Mouse (Mus musculus): ENCODE results near the gene Klhl1.
"Not testable (repeated sequence)": the region's sequence is repeated elsewhere in the genome, so short reads cannot be mapped to it uniquely, and the experiment has no call there.

Gene Klhl1

GRCm38 (mm10) chr14:96518954-96519682, at the start of gene Klhl1:
Gene Klhl1 (minus strand): TSS chr14:96519102.
- DNase-seq (ENCODE audit: low spot score): no peak

GRCm38 (mm10) chr14:96553668-96554067, 34.8 kb upstream of the Klhl1 start:
- DNase-seq (ENCODE audit: low spot score): no peak

- no peak for DNase-seq (ENCODE audit: low spot score)
Observed at GRCm38 (mm10) chr14:96518151-96518953, 550 bp downstream of the Klhl1 start.

- no peak for DNase-seq (ENCODE audit: low spot score)
Observed at GRCm38 (mm10) chr14:96517727-96518126, 1.2 kb downstream of the Klhl1 start.

DNA sequence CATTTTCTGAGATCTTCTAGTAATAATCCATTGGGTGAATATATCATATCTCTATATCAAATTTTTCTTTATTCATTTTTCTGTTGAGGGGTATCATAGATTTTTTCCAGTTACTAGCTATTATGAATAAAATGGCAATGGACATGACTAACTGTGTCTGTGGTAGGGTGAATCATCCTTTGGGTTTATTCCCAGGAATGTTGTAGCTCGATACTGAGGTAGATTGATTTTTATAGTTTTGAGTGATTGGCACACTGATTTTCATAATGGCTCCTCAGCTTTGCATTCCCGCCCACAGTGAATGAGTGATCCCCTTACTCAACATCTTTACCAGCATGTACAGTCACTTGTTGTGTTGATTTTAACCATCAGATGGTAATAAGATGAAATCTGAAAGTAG, 19.0 kb downstream of the Klhl1 start:
- no peak for DNase-seq (ENCODE audit: low spot score)

DNA sequence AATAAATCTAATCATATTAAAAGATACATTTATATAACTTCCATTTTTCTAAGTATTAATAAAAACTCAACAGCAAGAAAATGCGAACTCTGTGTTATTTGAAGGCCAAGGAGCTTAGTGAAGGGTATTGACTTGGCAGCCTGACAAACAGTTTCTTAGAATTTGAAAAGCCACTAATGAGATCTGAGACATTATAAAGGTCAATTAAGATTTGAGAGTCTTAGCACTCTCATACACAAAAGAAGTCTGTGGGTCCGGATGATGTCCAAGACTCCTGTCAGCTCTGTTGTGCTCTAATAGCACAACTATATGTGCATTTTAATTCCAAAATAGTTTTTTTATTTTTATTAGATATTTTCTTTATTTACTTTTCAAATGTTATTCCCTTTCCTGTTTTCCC, 47.1 kb downstream of the Klhl1 start:
- no peak for DNase-seq (ENCODE audit: low spot score)

- no peak for DNase-seq (ENCODE audit: low spot score)
Observed at GRCm38 (mm10) chr14:96471336-96471735, 47.6 kb downstream of the Klhl1 start.

DNA sequence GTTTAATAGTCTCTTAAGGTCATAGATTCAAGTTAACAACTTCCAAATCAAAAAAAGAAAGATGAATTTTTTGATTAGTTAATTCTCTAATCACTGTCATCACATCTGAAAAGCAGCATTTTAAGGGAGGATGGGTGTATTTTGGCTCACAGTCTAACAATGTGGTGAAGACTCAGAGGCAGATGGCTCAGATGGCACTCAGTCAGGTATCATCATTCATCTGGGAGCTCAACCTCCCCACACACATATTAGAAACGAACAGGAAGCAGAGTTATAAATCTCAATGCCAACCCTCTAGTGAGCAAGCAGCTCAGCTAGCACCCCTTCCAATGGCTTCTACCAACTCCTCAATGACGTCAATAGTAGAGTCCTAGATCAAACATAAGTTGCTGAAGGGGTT, 57.1 kb downstream of the Klhl1 start:
- DNase-seq (ENCODE audit: low spot score): no peak

DNA sequence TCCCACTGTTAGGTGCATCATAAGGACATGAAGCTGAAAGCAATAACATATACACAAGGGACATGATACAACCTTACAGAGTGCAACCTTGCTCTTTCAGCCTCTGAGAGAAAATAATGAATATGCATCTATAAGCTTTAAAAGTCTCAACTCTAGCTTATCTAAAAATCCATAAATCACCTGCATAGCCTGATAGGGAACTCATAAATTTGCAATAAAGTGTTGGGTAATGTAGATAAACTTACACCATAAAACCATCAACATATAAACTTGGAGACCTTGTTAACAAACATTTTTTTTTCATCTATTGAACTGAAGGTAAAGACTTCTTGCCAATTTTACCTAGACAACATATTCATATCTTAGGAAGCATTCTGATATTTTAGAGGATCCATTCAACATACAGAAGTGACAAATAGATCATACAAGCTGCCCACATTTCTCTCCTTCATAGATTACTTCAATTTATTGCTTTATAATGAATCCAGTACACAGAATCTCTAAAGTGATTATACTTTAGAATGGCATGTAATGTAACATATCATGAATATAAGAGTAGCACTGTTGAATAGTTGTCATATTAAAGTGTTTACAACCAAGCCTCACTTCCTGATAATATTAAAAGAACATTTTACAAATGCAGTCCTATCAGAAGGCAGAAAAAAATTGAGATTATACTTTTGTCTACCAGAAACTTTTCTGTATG, 126.7 kb downstream of the Klhl1 start:
- no peak for DNase-seq (ENCODE audit: low spot score)

DNA sequence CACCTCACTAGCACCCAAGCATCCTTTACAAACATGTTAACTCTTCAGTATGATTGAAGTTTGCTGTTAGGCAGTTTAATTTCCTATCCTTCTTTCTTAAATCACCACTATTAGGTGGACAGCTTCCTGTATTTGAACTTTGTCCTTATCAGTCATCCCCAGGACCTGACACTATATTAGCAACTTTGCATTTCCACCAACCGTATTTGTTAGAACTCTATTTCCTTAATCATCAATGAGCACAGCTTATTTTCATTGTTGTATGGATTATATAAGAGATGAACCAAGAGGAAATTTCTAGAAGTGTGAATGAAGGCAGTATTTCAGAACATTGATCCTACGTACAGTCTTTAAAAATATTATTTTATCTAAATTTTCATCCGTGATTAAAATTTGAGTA, 156.2 kb downstream of the Klhl1 start:
- no peak for DNase-seq (ENCODE audit: low spot score)

GRCm38 (mm10) chr14:96348220-96348619, 170.7 kb downstream of the Klhl1 start:
- DNase-seq (ENCODE audit: low spot score): no peak

DNA sequence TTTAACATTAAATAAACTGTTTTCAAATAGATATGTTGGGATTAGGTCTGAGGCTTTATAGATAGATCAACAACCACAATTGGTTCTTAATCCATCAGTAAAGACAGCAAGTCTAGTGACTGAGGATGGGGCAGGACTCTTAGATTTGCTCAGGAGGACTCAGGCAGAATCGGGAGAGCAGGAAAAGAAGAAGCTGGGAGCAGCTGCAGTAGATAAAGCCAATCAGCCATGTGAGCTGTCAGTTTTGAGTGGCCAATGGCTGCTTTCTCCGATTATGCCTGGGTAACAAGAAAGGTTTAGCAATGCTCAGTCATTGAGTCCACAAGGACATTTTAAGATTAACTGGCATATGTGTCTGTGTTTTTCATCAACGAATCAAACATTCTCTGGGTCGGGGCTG, 187.8 kb downstream of the Klhl1 start:
- DNase-seq (ENCODE audit: low spot score): no peak

DNA sequence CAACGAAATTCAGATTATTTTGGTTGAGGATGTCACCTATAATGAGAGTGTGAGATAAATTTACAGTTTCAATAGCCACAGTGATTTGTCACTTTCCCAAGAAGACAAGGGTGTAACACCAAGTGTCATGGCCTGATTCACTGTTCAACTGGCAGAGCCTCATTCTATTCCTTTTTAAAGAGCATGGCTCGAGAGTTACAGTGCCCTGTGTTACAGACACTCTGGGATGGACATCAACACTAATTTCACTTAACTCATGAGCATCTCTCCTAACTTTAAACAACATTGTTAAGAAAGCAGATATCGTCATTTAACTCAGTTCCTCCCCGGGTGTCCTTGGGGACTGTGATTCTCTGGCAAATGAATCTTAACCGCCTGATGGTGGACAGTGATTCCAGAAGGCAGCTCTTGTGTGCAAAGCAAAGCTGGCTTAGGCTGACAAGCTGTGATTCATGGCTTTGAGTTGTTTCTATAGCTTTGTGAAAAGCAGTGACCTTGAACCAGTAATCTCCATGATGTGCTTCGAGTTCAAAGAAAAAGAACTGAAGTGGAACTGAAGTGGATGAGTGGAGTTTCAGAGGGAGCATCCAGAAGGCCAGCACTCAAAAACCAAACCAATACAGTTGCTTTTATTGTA, 301.0 kb downstream of the Klhl1 start:
- DNase-seq (ENCODE audit: low spot score): no peak

- not testable (repeated sequence) for DNase-seq (ENCODE audit: low spot score)
Observed at GRCm38 (mm10) chr14:96194795-96195194, 324.1 kb downstream of the Klhl1 start.

GRCm38 (mm10) chr14:96174546-96174945, 344.4 kb downstream of the Klhl1 start:
- no peak for DNase-seq (ENCODE audit: low spot score)

DNA sequence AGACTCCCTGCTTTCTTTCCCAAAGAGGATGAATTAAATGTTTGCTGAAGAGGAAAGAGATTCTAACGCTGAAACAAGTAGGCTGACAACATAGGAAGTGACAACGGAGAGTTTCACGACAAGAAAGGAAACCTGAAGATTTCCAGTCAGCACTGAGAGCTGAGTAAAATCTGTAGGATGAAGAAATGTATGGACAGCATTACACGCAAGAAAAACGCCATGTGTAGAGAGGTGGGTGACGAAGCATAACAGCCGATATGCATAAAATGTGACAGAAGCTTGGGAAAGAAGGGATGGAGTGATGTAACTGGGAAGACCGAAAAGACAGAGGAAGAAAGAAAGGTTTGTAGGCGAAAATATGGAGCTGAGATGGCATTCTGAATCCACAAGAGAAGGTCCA, 375.8 kb downstream of the Klhl1 start:
- no peak for DNase-seq (ENCODE audit: low spot score)

DNA sequence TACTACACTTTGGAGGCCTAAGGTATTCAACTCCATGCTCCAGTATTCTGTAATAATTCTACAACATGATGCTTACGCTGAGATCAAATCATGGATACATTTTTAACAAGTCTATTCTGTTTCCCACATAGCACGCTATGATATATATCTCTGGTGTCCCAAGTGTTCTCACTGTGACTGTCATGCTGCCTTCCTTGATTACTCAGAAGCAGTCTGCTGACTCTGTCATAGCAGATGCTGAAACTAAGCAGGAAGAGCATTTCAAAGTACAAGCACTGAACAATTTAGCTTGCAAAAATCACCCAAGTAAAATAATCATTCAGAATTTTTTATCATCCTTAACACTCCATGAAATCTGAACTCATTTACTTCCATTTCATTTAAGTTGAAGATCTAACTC, 378.7 kb downstream of the Klhl1 start:
- no peak for DNase-seq (ENCODE audit: low spot score)

GRCm38 (mm10) chr14:96107396-96107795, 411.5 kb downstream of the Klhl1 start:
- no peak for DNase-seq (ENCODE audit: low spot score)

DNA sequence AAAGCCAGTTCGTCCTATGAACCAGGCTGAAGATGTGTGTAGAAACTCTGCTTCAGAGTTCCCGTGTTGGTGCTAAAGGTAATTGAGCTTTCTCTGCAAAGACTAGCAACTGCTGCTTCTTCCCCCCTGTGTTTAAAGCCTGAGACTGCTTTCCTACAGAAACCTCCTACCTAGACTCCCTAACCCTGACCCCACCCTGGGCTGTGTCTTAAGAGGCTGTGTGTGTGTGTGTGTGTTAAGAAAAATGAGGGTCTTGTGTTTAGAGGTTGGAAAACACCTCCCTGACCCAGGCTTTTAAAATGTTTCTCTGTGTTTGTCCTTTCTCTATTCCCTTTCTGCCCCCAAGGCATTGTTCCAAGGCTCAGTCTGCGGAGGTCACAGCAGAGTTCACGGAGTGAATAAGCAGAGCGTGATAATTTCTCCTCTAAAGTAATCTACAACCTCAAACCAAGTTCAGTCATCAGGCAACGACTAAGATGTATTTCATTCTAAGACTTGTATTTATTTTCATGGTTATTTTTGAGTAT, 437.2 kb downstream of the Klhl1 start:
- DNase-seq (ENCODE audit: low spot score): no peak

GRCm38 (mm10) chr14:96065884-96066283, 453.0 kb downstream of the Klhl1 start:
- no peak for DNase-seq (ENCODE audit: low spot score)
